Mouse (Mus musculus) embryonic facial prominence, embryonic 12.5 days (tissue): ENCODE data around the gene Adar. TPM values are rescaled to one million over a fixed set of nuclear protein-coding genes. Genes with fewer than 3 reads are reported as not detected.
"Not testable (repeated sequence)": the region's sequence is repeated elsewhere in the genome, so short reads cannot be mapped to it uniquely, and the experiment has no call there.

Source experiments
- ATAC-seq: fragments of 200-750 bp; cut with Nextera tagmentation; 2 replicates; pipeline ENCODE4 v1.8.0; 2017; ENCODE audit not compliant: insufficient number of reproducible peaks, insufficient read depth, low FRiP score, low TSS enrichment
- H3K27ac ChIP-seq: fragments of 300-500 bp; sonication (generic); 2 replicates; pipeline ENCODE4 v1.5.1; 2016; ENCODE audit warnings: mild to moderate bottlenecking
- H3K27me3 ChIP-seq: fragments of 300-500 bp; sonication (generic); 2 replicates; pipeline ENCODE4 v1.6.1; 2016; ENCODE audit warnings: mild to moderate bottlenecking, moderate library complexity
- H3K36me3 ChIP-seq: fragments of 300-500 bp; sonication (generic); 2 replicates; pipeline ENCODE4 v1.6.1; 2016; ENCODE audit warnings: mild to moderate bottlenecking
- H3K4me1 ChIP-seq: fragments of 300-500 bp; sonication (generic); 2 replicates; pipeline ENCODE4 v1.6.1; 2016
- H3K4me2 ChIP-seq: fragments of 300-500 bp; sonication (generic); replicated peaks from 2 replicates; pipeline ENCODE4 v1.6.1; 2016; ENCODE audit warnings: mild to moderate bottlenecking, moderate library complexity
- H3K4me3 ChIP-seq: fragments of 300-500 bp; sonication (generic); 2 replicates; pipeline ENCODE4 v1.5.1; 2016; ENCODE audit warnings: mild to moderate bottlenecking
- H3K9ac ChIP-seq: fragments of 300-500 bp; sonication (generic); 2 replicates; pipeline ENCODE4 v1.6.1; 2016; ENCODE audit warnings: mild to moderate bottlenecking, moderate library complexity
- H3K9me3 ChIP-seq: fragments of 300-500 bp; sonication (generic); 2 replicates; pipeline ENCODE4 v1.6.1; 2016; ENCODE audit warnings: mild to moderate bottlenecking, moderate library complexity
- WGBS: fragments of 180-500 bp; shearing (Covaris S2); methylation state at CpG from one replicate; pipeline ENCODE4 v1.1.7; 2016; 5-methylcytosine and 5-hydroxymethylcytosine counted together
- polyA plus RNA-seq: library from polyadenylated mRNA; unstranded; fragments of >200 nt; fragmentation: Nextera tagmentation; extraction: Ambion mirVana; gene quantifications from 2 replicates; pipeline ENCODE4 v1.2.1, GENCODE M21; 2016

Adar gene
- polyA plus RNA-seq, 1 experiment from 2014 or later, result 15.1 TPM

DNA sequence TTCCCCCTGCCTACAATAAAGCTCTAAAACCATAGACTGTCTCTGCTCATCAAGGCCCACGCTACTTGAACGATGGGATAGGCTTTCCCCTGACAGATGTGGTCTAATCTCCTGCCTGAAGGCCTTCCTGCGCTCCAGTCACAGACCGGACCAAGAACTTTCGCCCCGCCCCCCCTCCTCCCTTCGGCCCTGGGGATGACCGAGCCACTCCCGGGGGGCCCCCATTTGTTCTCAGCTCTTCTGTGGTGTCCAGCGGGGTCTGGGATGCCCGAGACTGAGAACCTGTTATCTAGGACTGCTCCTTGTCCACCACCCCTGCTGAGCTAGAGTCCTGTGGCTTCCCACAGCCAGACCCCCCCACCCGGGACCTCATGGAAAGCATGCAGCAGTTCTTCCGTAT is 84.7 kb downstream of the Adar start:
- Histone ChIP-seq H3K4me3 (0 out of 2 replicates have a peak overlapping the region, but pooled peaks have one; percentile 9), H3K4me2 (peak overlapping the region; percentile 33), H3K9ac (no peak overlapping the region), H3K27ac (no peak overlapping the region), H3K27me3 (no peaks in the 10 kb centered on the region), H3K4me1 (peaks cover 4% of the 10 kb centered on the region; the same call in 1 of the 2 replicates), H3K9me3 (no peaks in the 10 kb centered on the region), H3K36me3 (no peaks in the 10 kb centered on the region)
- no peak for ATAC-seq
- WGBS, result 3% methylated on average over 13 of the region's 13 CpGs

DNA sequence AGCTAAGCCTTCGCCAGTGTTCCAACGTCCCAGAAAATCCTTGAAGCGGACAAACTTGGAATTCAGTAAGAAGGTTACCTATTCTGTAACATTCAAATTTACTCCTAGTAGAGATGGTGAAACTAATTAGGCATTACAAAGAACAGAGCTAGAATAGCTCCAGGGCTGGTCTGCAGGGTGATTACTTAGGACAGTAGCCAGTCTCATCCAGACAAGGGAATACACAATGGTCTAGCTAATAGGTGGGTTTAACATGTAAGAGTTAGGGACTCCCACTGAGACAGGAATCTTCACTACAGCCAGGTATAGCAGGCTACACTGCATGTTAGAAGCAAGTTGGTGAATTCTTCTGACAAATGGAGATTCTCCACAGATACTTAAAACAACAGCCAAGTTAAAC is 85.3 kb downstream of the Adar start:
- not testable (repeated sequence) for H3K27ac ChIP-seq, H3K4me3 ChIP-seq, H3K4me1 ChIP-seq, H3K9ac ChIP-seq, H3K27me3 ChIP-seq, H3K36me3 ChIP-seq, H3K9me3 ChIP-seq, ATAC-seq, H3K4me2 ChIP-seq
- whole genome bisulfite sequencing, result 29% methylated on average over 3 of the region's 3 CpGs

GRCm38 (mm10) chr3:89800774-89801506 is 86.1 kb downstream of the Adar start:
- Histone ChIP-seq H3K4me1 (peaks cover 4% of the 10 kb centered on the region; the same call in 1 of the 2 replicates), H3K9ac (no peak overlapping the region), H3K36me3 (no peaks in the 10 kb centered on the region), H3K27me3 (no peaks in the 10 kb centered on the region), H3K27ac (no peak overlapping the region), H3K4me3 (no peak overlapping the region), H3K9me3 (no peaks in the 10 kb centered on the region), H3K4me2 (no peak overlapping the region)
- no peak for ATAC-seq
- 59% methylated on average over 5 of the region's 5 CpGs for WGBS

- WGBS, result 24% methylated on average over 3 of the region's 3 CpGs
Measured at GRCm38 (mm10) chr3:89801507-89801847, 86.7 kb downstream of the Adar start.

DNA sequence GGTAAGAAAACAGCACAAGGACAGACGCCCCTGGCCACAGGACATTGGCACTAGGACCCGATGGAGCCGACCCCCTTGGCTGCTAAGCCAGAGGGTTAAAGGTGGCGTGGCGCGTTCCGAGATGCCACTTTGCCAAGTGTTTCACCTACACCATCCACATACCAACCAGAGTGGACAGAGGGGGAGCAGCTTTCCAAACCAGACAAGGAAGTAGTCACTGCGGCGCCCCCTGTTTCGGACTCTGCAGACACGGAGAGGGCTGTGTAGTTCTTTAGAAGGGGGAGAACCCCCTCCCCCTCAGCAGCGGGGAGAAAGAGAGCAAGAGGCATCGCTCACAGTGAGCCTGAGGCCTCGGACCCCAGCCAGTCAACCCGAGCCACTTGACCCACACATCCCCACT is 88.1 kb downstream of the Adar start:
- no peak for ATAC-seq

More at GRCm38 (mm10) chr3:89801507-89801847, 86.7 kb downstream of the Adar start:
- Histone ChIP-seq H3K27ac (no peak overlapping the region), H3K36me3 (no peaks in the 10 kb centered on the region), H3K9me3 (no peaks in the 10 kb centered on the region), H3K27me3 (no peaks in the 10 kb centered on the region), H3K9ac (no peak overlapping the region), H3K4me1 (peaks cover 4% of the 10 kb centered on the region; the same call in 1 of the 2 replicates), H3K4me3 (no peak overlapping the region), H3K4me2 (no peak overlapping the region)
- ATAC-seq, result no peak

More for the DNA sequence above, 88.1 kb downstream of the Adar start:
- 66% methylated on average over 15 of the region's 15 CpGs for WGBS
- Histone ChIP-seq H3K9ac (no peak overlapping the region), H3K4me1 (peaks cover 4% of the 10 kb centered on the region; the same call in 1 of the 2 replicates), H3K4me2 (no peak overlapping the region), H3K27ac (no peak overlapping the region), H3K4me3 (no peak overlapping the region), H3K27me3 (no peaks in the 10 kb centered on the region), H3K36me3 (no peaks in the 10 kb centered on the region), H3K9me3 (no peaks in the 10 kb centered on the region)

Other genes with a start within 250 kb of the Adar start
- 2.1 and 2.5 TPM in 2 replicates for gene Kcnn3, start 194.9 kb upstream of the Adar start, polyA plus RNA-seq
- gene Chrnb2, start 49.6 kb downstream of the Adar start, polyA plus RNA-seq, result 3.2 and 4.3 TPM in 2 replicates
- gene Ube2q1, start 58.6 kb downstream of the Adar start, polyA plus RNA-seq, result 17.5 and 18.0 TPM in 2 replicates
- 4.8 and 5.0 TPM in 2 replicates for gene She, start 116.3 kb downstream of the Adar start, polyA plus RNA-seq
- 0.60 and 0.79 TPM in 2 replicates for gene Il6ra, start 198.2 kb downstream of the Adar start, polyA plus RNA-seq
- 19.1 and 22.9 TPM in 2 replicates for gene Atp8b2, start 248.5 kb downstream of the Adar start, polyA plus RNA-seq